Mouse (Mus musculus): ENCODE results near the gene Ypel2. TPM values are rescaled to one million over a fixed set of nuclear protein-coding genes. Genes with fewer than 3 reads are reported as not detected.
A peak's percentile ranks its signal among the peaks of the same experiment; 100 is the strongest.

The Ypel2 gene
- polyA plus RNA-seq, 1 experiment from 2014 or later: 22.8 TPM

- WGBS: 77% methylated on average over 8 of the region's 8 CpGs
- no peak overlapping the region for H3K4me3 ChIP-seq (ENCODE audit: control insufficient read depth in 1 of 2, insufficient read depth in 1 of 2, low read depth in 1 of 2, low read length in 2 of 2)
- 0 out of 2 replicates have a peak, but pooled peaks cover 3% of the 10 kb centered on the region for H3K9me3 ChIP-seq (ENCODE audit: control insufficient read depth, low read length)
- ATAC-seq (ENCODE audit: insufficient number of reproducible peaks, insufficient read depth, low FRiP score, low read depth): no peak
- no peak overlapping the region for H3K9ac ChIP-seq (ENCODE audit: low read length)
- peaks cover 64% of the 10 kb centered on the region for H3K36me3 ChIP-seq (ENCODE audit: control insufficient read depth, insufficient read depth, low read length)
- H3K27ac ChIP-seq (replicated peaks in 1 of 2; ENCODE audit: control insufficient read depth in 1 of 2, insufficient read depth in 1 of 2, low read depth in 2 of 2, low read length in 2 of 2): 0 out of 4 replicates have a peak overlapping the region, but pooled peaks of 1 of the 2 experiments have one; percentile 24
- H3K4me2 ChIP-seq (ENCODE audit: low read length): no peak overlapping the region
- H3K27me3 ChIP-seq (ENCODE audit: control insufficient read depth, insufficient read depth, low read length): no peaks in the 10 kb centered on the region
- peaks cover 18 to 45% of the 10 kb centered on the region in 2 experiments for H3K4me1 ChIP-seq (ENCODE audit: control insufficient read depth in 2 of 2, insufficient read depth in 2 of 2, low read length in 2 of 2)
Observed at GRCm38 (mm10) chr11:86944539-86944938, 49.0 kb downstream of the Ypel2 start.

- peaks cover 65% of the 10 kb centered on the region for H3K36me3 ChIP-seq (ENCODE audit: control insufficient read depth, insufficient read depth, low read length)
- H3K27ac ChIP-seq (replicated peaks in 1 of 2; ENCODE audit: control insufficient read depth in 1 of 2, insufficient read depth in 1 of 2, low read depth in 2 of 2, low read length in 2 of 2): peak overlapping the region in 1 of 2 experiments; percentile 33; a peak in 2 of 4 replicates
- H3K4me2 ChIP-seq (ENCODE audit: low read length): no peak overlapping the region
- H3K9ac ChIP-seq (ENCODE audit: low read length): no peak overlapping the region
- H3K27me3 ChIP-seq (ENCODE audit: control insufficient read depth, insufficient read depth, low read length): no peaks in the 10 kb centered on the region
- peaks cover 24 to 57% of the 10 kb centered on the region in 2 experiments for H3K4me1 ChIP-seq (ENCODE audit: control insufficient read depth in 2 of 2, insufficient read depth in 2 of 2, low read length in 2 of 2)
- no peaks in the 10 kb centered on the region for H3K9me3 ChIP-seq (ENCODE audit: control insufficient read depth, low read length)
- WGBS: 46% methylated on average over 8 of the region's 8 CpGs
- no peak overlapping the region for H3K4me3 ChIP-seq (ENCODE audit: control insufficient read depth in 1 of 2, insufficient read depth in 1 of 2, low read depth in 1 of 2, low read length in 2 of 2)
- ATAC-seq (ENCODE audit: insufficient number of reproducible peaks, insufficient read depth, low FRiP score, low read depth): no peak
Observed at GRCm38 (mm10) chr11:86941904-86942303, 51.6 kb downstream of the Ypel2 start.

GRCm38 (mm10) chr11:86939503-86939902, 54.0 kb downstream of the Ypel2 start:
- peak overlapping the region in 1 of 2 experiments; percentile 37; a peak in 1 of 4 replicates for H3K27ac ChIP-seq (replicated peaks in 1 of 2; ENCODE audit: control insufficient read depth in 1 of 2, insufficient read depth in 1 of 2, low read depth in 2 of 2, low read length in 2 of 2)
- 47% methylated on average over 6 of the region's 6 CpGs for WGBS
- H3K9me3 ChIP-seq (ENCODE audit: control insufficient read depth, low read length): no peaks in the 10 kb centered on the region
- H3K4me1 ChIP-seq (ENCODE audit: control insufficient read depth in 2 of 2, insufficient read depth in 2 of 2, low read length in 2 of 2): peaks cover 13 to 43% of the 10 kb centered on the region in 2 experiments
- no peak overlapping the region for H3K4me3 ChIP-seq (ENCODE audit: control insufficient read depth in 1 of 2, insufficient read depth in 1 of 2, low read depth in 1 of 2, low read length in 2 of 2)
- H3K27me3 ChIP-seq (ENCODE audit: control insufficient read depth, insufficient read depth, low read length): no peaks in the 10 kb centered on the region
- peak overlapping the region; percentile 21; the same call in 1 of the 2 replicates for H3K9ac ChIP-seq (ENCODE audit: low read length)
- no peak overlapping the region for H3K4me2 ChIP-seq (ENCODE audit: low read length)
- H3K36me3 ChIP-seq (ENCODE audit: control insufficient read depth, insufficient read depth, low read length): peaks cover 55% of the 10 kb centered on the region
- ATAC-seq (ENCODE audit: insufficient number of reproducible peaks, insufficient read depth, low FRiP score, low read depth): no peak

GRCm38 (mm10) chr11:86938551-86938950, 55.0 kb downstream of the Ypel2 start:
- Histone ChIP-seq H3K9ac (ENCODE audit: low read length) (no peak overlapping the region), H3K27me3 (ENCODE audit: control insufficient read depth, insufficient read depth, low read length) (no peaks in the 10 kb centered on the region), H3K9me3 (ENCODE audit: control insufficient read depth, low read length) (no peaks in the 10 kb centered on the region), H3K4me2 (ENCODE audit: low read length) (no peak overlapping the region), H3K27ac (replicated peaks in 1 of 2; ENCODE audit: control insufficient read depth in 1 of 2, insufficient read depth in 1 of 2, low read depth in 2 of 2, low read length in 2 of 2) (peak overlapping the region in 1 of 2 experiments; percentile 64; a peak in 1 of 4 replicates), H3K4me1 (ENCODE audit: control insufficient read depth in 2 of 2, insufficient read depth in 2 of 2, low read length in 2 of 2) (peaks cover 13 to 43% of the 10 kb centered on the region in 2 experiments), H3K4me3 (ENCODE audit: control insufficient read depth in 1 of 2, insufficient read depth in 1 of 2, low read depth in 1 of 2, low read length in 2 of 2) (no peak overlapping the region), H3K36me3 (ENCODE audit: control insufficient read depth, insufficient read depth, low read length) (peaks cover 46% of the 10 kb centered on the region)
- no peak for ATAC-seq (ENCODE audit: insufficient number of reproducible peaks, insufficient read depth, low FRiP score, low read depth)
- whole genome bisulfite sequencing: 44% methylated on average over 3 of the region's 3 CpGs

- Histone ChIP-seq H3K9me3 (ENCODE audit: control insufficient read depth, low read length) (no peaks in the 10 kb centered on the region), H3K4me3 (ENCODE audit: control insufficient read depth in 1 of 2, insufficient read depth in 1 of 2, low read depth in 1 of 2, low read length in 2 of 2) (no peak overlapping the region), H3K27ac (replicated peaks in 1 of 2; ENCODE audit: control insufficient read depth in 1 of 2, insufficient read depth in 1 of 2, low read depth in 2 of 2, low read length in 2 of 2) (peak overlapping the region; percentile 8 to 64; a peak in 2 of 4 replicates), H3K4me1 (ENCODE audit: control insufficient read depth in 2 of 2, insufficient read depth in 2 of 2, low read length in 2 of 2) (peaks cover 13 to 43% of the 10 kb centered on the region in 2 experiments), H3K4me2 (ENCODE audit: low read length) (no peak overlapping the region), H3K27me3 (ENCODE audit: control insufficient read depth, insufficient read depth, low read length) (no peaks in the 10 kb centered on the region), H3K36me3 (ENCODE audit: control insufficient read depth, insufficient read depth, low read length) (peaks cover 41% of the 10 kb centered on the region), H3K9ac (ENCODE audit: low read length) (no peak overlapping the region; the same call in 1 of the 2 replicates)
- ATAC-seq (ENCODE audit: insufficient number of reproducible peaks, insufficient read depth, low FRiP score, low read depth): no peak
- WGBS: 66% methylated on average over 4 of the region's 4 CpGs
Observed at GRCm38 (mm10) chr11:86938108-86938507, 55.4 kb downstream of the Ypel2 start.

- Histone ChIP-seq H3K4me1 (ENCODE audit: control insufficient read depth in 2 of 2, insufficient read depth in 2 of 2, low read length in 2 of 2) (peaks cover 14 to 42% of the 10 kb centered on the region in 2 experiments), H3K27me3 (ENCODE audit: control insufficient read depth, insufficient read depth, low read length) (no peaks in the 10 kb centered on the region), H3K4me2 (ENCODE audit: low read length) (no peak overlapping the region), H3K9me3 (ENCODE audit: control insufficient read depth, low read length) (no peaks in the 10 kb centered on the region), H3K36me3 (ENCODE audit: control insufficient read depth, insufficient read depth, low read length) (peaks cover 30% of the 10 kb centered on the region), H3K9ac (ENCODE audit: low read length) (peak overlapping the region; percentile 2; the same call in 1 of the 2 replicates), H3K4me3 (ENCODE audit: control insufficient read depth in 1 of 2, insufficient read depth in 1 of 2, low read depth in 1 of 2, low read length in 2 of 2) (no peak overlapping the region), H3K27ac (replicated peaks in 1 of 2; ENCODE audit: control insufficient read depth in 1 of 2, insufficient read depth in 1 of 2, low read depth in 2 of 2, low read length in 2 of 2) (0 out of 4 replicates have a peak overlapping the region, but pooled peaks of 1 of the 2 experiments have one; percentile 7)
- WGBS: 69% methylated on average over 9 of the region's 9 CpGs
- ATAC-seq (ENCODE audit: insufficient number of reproducible peaks, insufficient read depth, low FRiP score, low read depth): no peak
Observed at GRCm38 (mm10) chr11:86936938-86937337, 56.6 kb downstream of the Ypel2 start.

GRCm38 (mm10) chr11:86934895-86935294, 58.6 kb downstream of the Ypel2 start:
- peaks cover 10 to 24% of the 10 kb centered on the region in 2 experiments for H3K4me1 ChIP-seq (ENCODE audit: control insufficient read depth in 2 of 2, insufficient read depth in 2 of 2, low read length in 2 of 2)
- peaks cover 14% of the 10 kb centered on the region for H3K36me3 ChIP-seq (ENCODE audit: control insufficient read depth, insufficient read depth, low read length)
- H3K4me2 ChIP-seq (ENCODE audit: low read length): no peak overlapping the region
- no peaks in the 10 kb centered on the region for H3K9me3 ChIP-seq (ENCODE audit: control insufficient read depth, low read length)
- no peaks in the 10 kb centered on the region for H3K27me3 ChIP-seq (ENCODE audit: control insufficient read depth, insufficient read depth, low read length)
- 68% methylated on average over 2 of the region's 2 CpGs for WGBS
- ATAC-seq (ENCODE audit: insufficient number of reproducible peaks, insufficient read depth, low FRiP score, low read depth): no peak
- 0 out of 4 replicates have a peak overlapping the region, but pooled peaks of 1 of the 2 experiments have one; percentile 47 for H3K27ac ChIP-seq (replicated peaks in 1 of 2; ENCODE audit: control insufficient read depth in 1 of 2, insufficient read depth in 1 of 2, low read depth in 2 of 2, low read length in 2 of 2)
- no peak overlapping the region for H3K9ac ChIP-seq (ENCODE audit: low read length)
- H3K4me3 ChIP-seq (ENCODE audit: control insufficient read depth in 1 of 2, insufficient read depth in 1 of 2, low read depth in 1 of 2, low read length in 2 of 2): no peak overlapping the region

- Histone ChIP-seq H3K27me3 (ENCODE audit: control insufficient read depth, insufficient read depth, low read length) (no peaks in the 10 kb centered on the region), H3K4me1 (ENCODE audit: control insufficient read depth in 2 of 2, insufficient read depth in 2 of 2, low read length in 2 of 2) (peaks cover 2 to 4% of the 10 kb centered on the region in 2 experiments; a peak in 1 of 4 replicates), H3K27ac (replicated peaks in 1 of 2; ENCODE audit: control insufficient read depth in 1 of 2, insufficient read depth in 1 of 2, low read depth in 2 of 2, low read length in 2 of 2) (no peak overlapping the region), H3K9ac (ENCODE audit: low read length) (no peak overlapping the region), H3K4me3 (ENCODE audit: control insufficient read depth in 1 of 2, insufficient read depth in 1 of 2, low read depth in 1 of 2, low read length in 2 of 2) (no peak overlapping the region), H3K9me3 (ENCODE audit: control insufficient read depth, low read length) (no peaks in the 10 kb centered on the region), H3K36me3 (ENCODE audit: control insufficient read depth, insufficient read depth, low read length) (no peaks in the 10 kb centered on the region), H3K4me2 (ENCODE audit: low read length) (no peak overlapping the region)
- WGBS: 90% methylated on average over 2 of the region's 2 CpGs
- ATAC-seq (ENCODE audit: insufficient number of reproducible peaks, insufficient read depth, low FRiP score, low read depth): no peak
Observed at GRCm38 (mm10) chr11:86932201-86932600, 61.3 kb downstream of the Ypel2 start.
